Mouse (Mus musculus) forebrain, embryonic 13.5 days (tissue): ENCODE measurements at regions not wholly inside any gene's neighbourhood (a gene's known extent, or its start where the extent isn't known, plus 50 kb on each side); places are given as distances from the start of the nearest gene placed in this dataset.

ENCODE experiments used
- ATAC-seq: fragments of 200-750 bp; cut with Nextera tagmentation; 2 replicates; pipeline ENCODE4 v1.8.0; 2017
- H3K27ac ChIP-seq: fragments of 300-500 bp; sonication (generic); 2 replicates; pipeline ENCODE4 v1.5.1; 2015; ENCODE audit warnings: inconsistent platforms, mild to moderate bottlenecking, moderate library complexity
- H3K27me3 ChIP-seq: fragments of 300-500 bp; sonication (generic); 2 replicates; pipeline ENCODE4 v1.6.1; 2015; ENCODE audit warnings: mild to moderate bottlenecking, inconsistent platforms
- H3K36me3 ChIP-seq: fragments of 300-500 bp; sonication (generic); 2 replicates; pipeline ENCODE4 v1.6.1; 2015; ENCODE audit warnings: mild to moderate bottlenecking, inconsistent platforms; ENCODE audit not compliant: poor library complexity, severe bottlenecking
- H3K4me1 ChIP-seq: fragments of 300-500 bp; sonication (generic); 2 replicates; pipeline ENCODE4 v1.6.1; 2015; ENCODE audit warnings: inconsistent platforms
- H3K4me2 ChIP-seq: fragments of 300-500 bp; sonication (generic); 2 replicates; pipeline ENCODE4 v1.6.1; 2015; ENCODE audit warnings: inconsistent platforms, mild to moderate bottlenecking, moderate library complexity
- H3K4me3 ChIP-seq: fragments of 300-500 bp; sonication (generic); 2 replicates; pipeline ENCODE4 v1.5.1; 2015; ENCODE audit warnings: mild to moderate bottlenecking, inconsistent platforms
- H3K9ac ChIP-seq: fragments of 300-500 bp; sonication (generic); 2 replicates; pipeline ENCODE4 v1.6.1; 2015; ENCODE audit warnings: mild to moderate bottlenecking, inconsistent platforms
- H3K9me3 ChIP-seq: fragments of 300-500 bp; sonication (generic); replicated peaks from 2 replicates; pipeline ENCODE4 v1.6.1; 2016; ENCODE audit warnings: inconsistent platforms
- WGBS: fragments of 180-500 bp; shearing (Covaris S2); methylation state at CpG from one replicate; pipeline ENCODE4 v1.1.7; 2015; 5-methylcytosine and 5-hydroxymethylcytosine counted together

DNA sequence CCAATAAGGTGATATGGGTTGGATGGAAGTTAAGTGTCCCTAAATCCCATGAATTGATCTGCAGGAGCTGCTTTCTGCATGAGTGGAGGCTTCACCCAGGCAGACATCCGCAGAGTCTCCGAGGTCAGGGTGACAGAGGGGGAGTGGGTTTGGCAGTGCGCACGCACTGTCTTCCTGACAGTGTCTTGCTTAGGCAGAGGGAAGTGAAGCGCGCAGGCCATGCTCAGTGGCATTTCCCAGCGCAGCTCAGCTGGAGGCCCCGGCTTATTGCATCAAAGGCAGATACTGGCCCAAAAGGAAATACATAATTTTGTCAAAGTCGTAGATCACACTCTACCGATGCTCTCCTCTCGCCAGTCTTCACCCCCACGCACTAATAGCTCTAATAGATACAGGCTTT lies 252.7 kb upstream of the Dnajc24 start:
- Histone ChIP-seq H3K27ac (no peak overlapping the region; the same call in 1 of the 2 replicates), H3K9me3 (no peaks in the 10 kb centered on the region), H3K36me3 (no peaks in the 10 kb centered on the region), H3K27me3 (no peaks in the 10 kb centered on the region), H3K4me3 (no peak overlapping the region), H3K4me2 (no peak overlapping the region), H3K4me1 (no peaks in the 10 kb centered on the region; the same call in 1 of the 2 replicates), H3K9ac (no peak overlapping the region)
- 37% methylated on average over 12 of the region's 12 CpGs for WGBS
- peak; percentile 66 for ATAC-seq

GRCm38 (mm10) chr2:106234358-106234757 lies 231.0 kb upstream of the Dnajc24 start:
- ATAC-seq = no peak
- no peaks in the 10 kb centered on the region for H3K27me3 ChIP-seq

DNA sequence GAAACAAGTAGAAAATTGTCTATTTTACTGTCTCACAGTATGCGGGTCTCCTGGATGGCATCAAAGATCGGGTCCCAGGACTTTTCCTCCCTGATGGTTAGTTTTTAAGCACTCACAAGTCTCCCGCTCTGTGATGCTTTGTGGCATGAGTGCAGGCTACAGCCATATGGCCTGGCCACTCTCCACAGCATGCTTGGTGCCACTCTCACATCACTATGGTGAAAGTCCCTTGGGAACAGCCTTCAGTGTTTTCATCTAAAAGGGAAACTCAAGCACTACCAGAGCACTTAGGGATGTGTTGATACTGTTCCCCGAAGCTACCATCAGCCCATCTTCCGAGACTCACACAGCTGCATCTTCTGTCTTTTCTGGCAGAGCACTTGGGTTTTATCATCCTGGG lies 227.8 kb upstream of the Dnajc24 start:
- no peaks in the 10 kb centered on the region for H3K9me3 ChIP-seq
- no peak overlapping the region for H3K27ac ChIP-seq
- no peaks in the 10 kb centered on the region for H3K27me3 ChIP-seq
- ATAC-seq = no peak
- H3K4me2 ChIP-seq = no peak overlapping the region
- WGBS = 89% methylated on average over 5 of the region's 5 CpGs
- H3K4me3 ChIP-seq = no peak overlapping the region
- H3K36me3 ChIP-seq = no peaks in the 10 kb centered on the region
- H3K9ac ChIP-seq = no peak overlapping the region
- H3K4me1 ChIP-seq = no peaks in the 10 kb centered on the region

More at GRCm38 (mm10) chr2:106234358-106234757, 231.0 kb upstream of the Dnajc24 start:
- no peak overlapping the region for H3K4me2 ChIP-seq
- H3K4me1 ChIP-seq = no peaks in the 10 kb centered on the region
- 70% methylated on average over 4 of the region's 4 CpGs for WGBS
- H3K4me3 ChIP-seq = no peak overlapping the region
- no peaks in the 10 kb centered on the region for H3K9me3 ChIP-seq
- no peaks in the 10 kb centered on the region for H3K36me3 ChIP-seq
- H3K9ac ChIP-seq = no peak overlapping the region
- no peak overlapping the region for H3K27ac ChIP-seq

DNA sequence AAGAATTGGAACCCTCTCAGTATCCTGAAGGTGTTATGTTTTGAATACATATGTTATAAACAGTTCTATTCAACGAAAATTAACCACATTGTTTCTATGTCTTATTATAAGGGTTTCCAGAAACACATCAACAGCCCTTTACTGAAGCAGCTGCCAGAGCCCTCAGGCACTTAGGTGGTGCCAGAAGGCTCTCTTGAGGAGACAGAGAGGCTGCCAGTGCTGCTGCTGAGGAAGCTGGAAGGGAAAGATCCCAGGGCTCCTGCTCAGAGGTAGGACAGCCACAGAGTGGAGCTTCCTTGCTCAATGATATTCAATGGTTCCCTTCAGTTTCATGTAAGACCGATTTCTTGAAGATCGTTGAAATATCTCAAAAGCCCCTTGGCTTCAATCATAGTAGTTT lies 226.7 kb upstream of the Dnajc24 start:
- H3K9ac ChIP-seq = no peak overlapping the region
- no peak overlapping the region for H3K4me3 ChIP-seq
- no peak overlapping the region for H3K27ac ChIP-seq
- 84% methylated on average over 3 of the region's 3 CpGs for WGBS
- no peaks in the 10 kb centered on the region for H3K36me3 ChIP-seq
- H3K27me3 ChIP-seq = no peaks in the 10 kb centered on the region
- ATAC-seq = no peak
- no peaks in the 10 kb centered on the region for H3K4me1 ChIP-seq
- no peaks in the 10 kb centered on the region for H3K9me3 ChIP-seq
- no peak overlapping the region for H3K4me2 ChIP-seq

GRCm38 (mm10) chr2:106228249-106228648 lies 224.9 kb upstream of the Dnajc24 start:
- Histone ChIP-seq H3K4me2 (no peak overlapping the region), H3K4me1 (0 out of 2 replicates have a peak, but pooled peaks cover under 1% of the 10 kb centered on the region), H3K27me3 (no peaks in the 10 kb centered on the region), H3K27ac (no peak overlapping the region), H3K9ac (no peak overlapping the region), H3K36me3 (no peaks in the 10 kb centered on the region), H3K4me3 (no peak overlapping the region), H3K9me3 (no peaks in the 10 kb centered on the region)
- WGBS = 67% methylated on average over 1 of the region's 1 CpGs
- ATAC-seq = no peak

DNA sequence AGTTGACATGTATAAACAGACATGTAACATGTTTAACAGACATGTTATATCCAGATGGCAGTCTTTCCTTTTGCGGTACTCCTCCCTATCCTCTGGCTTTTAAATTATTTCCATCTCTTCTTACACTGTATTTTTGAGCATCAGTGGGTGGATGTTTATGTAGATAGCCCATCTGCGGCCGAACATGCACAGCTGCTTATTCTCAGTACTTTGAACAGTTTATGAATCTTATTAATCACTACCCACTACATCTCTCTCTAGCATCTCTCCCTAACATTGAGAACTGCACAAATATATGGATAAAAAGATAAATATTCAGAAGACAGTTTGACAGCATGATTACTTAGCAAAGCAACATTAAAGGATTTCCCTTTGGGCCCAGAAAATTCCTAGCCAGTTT lies 212.8 kb upstream of the Dnajc24 start:
- no peak for ATAC-seq
- Histone ChIP-seq H3K4me1 (no peaks in the 10 kb centered on the region), H3K36me3 (no peaks in the 10 kb centered on the region), H3K4me3 (no peak overlapping the region), H3K27ac (no peak overlapping the region), H3K9me3 (no peaks in the 10 kb centered on the region), H3K4me2 (no peak overlapping the region), H3K27me3 (no peaks in the 10 kb centered on the region), H3K9ac (no peak overlapping the region)
- 95% methylated on average over 3 of the region's 3 CpGs for WGBS

- no peak for ATAC-seq
- Histone ChIP-seq H3K27ac (no peak overlapping the region), H3K27me3 (no peaks in the 10 kb centered on the region), H3K4me2 (no peak overlapping the region), H3K9me3 (no peaks in the 10 kb centered on the region), H3K4me1 (no peaks in the 10 kb centered on the region), H3K4me3 (no peak overlapping the region), H3K9ac (no peak overlapping the region), H3K36me3 (no peaks in the 10 kb centered on the region)
- 52% methylated on average over 4 of the region's 4 CpGs for WGBS
These were observed 210.4 kb upstream of the Dnajc24 start for GRCm38 (mm10) chr2:106213740-106214139.

- no peaks in the 10 kb centered on the region for H3K36me3 ChIP-seq
- 86% methylated on average over 1 of the region's 1 CpGs for WGBS
- H3K9me3 ChIP-seq = no peaks in the 10 kb centered on the region
- no peak for ATAC-seq
- H3K9ac ChIP-seq = no peak overlapping the region
- no peak overlapping the region for H3K4me3 ChIP-seq
- no peak overlapping the region for H3K27ac ChIP-seq
- H3K4me2 ChIP-seq = no peak overlapping the region
- no peaks in the 10 kb centered on the region for H3K4me1 ChIP-seq
- H3K27me3 ChIP-seq = no peaks in the 10 kb centered on the region
These were observed 207.4 kb upstream of the Dnajc24 start for GRCm38 (mm10) chr2:106210773-106211172.

GRCm38 (mm10) chr2:106208767-106209250 lies 205.5 kb upstream of the Dnajc24 start:
- ATAC-seq = peak; percentile 10; the same call in 1 of the 2 replicates
- Histone ChIP-seq H3K27me3 (no peaks in the 10 kb centered on the region), H3K4me1 (no peaks in the 10 kb centered on the region), H3K4me3 (no peak overlapping the region), H3K9ac (no peak overlapping the region), H3K4me2 (no peak overlapping the region), H3K36me3 (no peaks in the 10 kb centered on the region), H3K27ac (no peak overlapping the region), H3K9me3 (no peaks in the 10 kb centered on the region)
- WGBS = 75% methylated on average over 4 of the region's 4 CpGs

DNA sequence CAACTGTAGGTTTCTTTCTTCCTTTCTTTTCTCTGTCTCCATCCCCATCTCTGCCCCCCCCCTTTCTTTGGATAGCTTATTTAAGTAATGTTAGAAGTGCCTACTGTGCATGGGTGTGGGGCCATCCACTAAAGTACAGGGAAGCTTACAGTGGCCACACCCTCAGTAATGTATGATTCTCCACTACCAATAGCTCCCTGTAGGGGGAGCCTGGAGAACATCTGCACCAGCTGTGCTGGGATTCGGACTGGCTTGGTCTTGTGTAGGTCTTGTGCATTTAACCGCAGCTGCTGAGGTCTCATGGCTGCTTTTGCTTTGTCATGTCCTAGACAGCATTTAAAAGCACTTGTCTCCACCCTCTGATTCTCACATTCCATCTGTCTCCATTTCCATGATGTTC lies 196.8 kb upstream of the Dnajc24 start:
- no peaks in the 10 kb centered on the region for H3K9me3 ChIP-seq
- H3K4me1 ChIP-seq = peaks cover 12% of the 10 kb centered on the region
- no peak overlapping the region for H3K4me3 ChIP-seq
- no peak overlapping the region for H3K27ac ChIP-seq
- 0 out of 2 replicates have a peak, but pooled peaks cover 3% of the 10 kb centered on the region for H3K27me3 ChIP-seq
- no peak overlapping the region for H3K4me2 ChIP-seq
- 98% methylated on average over 2 of the region's 2 CpGs for WGBS
- no peaks in the 10 kb centered on the region for H3K36me3 ChIP-seq
- no peak for ATAC-seq
- H3K9ac ChIP-seq = no peak overlapping the region

GRCm38 (mm10) chr2:106195170-106195569 lies 191.8 kb upstream of the Dnajc24 start:
- Histone ChIP-seq H3K4me3 (0 out of 2 replicates have a peak overlapping the region, but pooled peaks have one; percentile 31), H3K27me3 (0 out of 2 replicates have a peak, but pooled peaks cover 3% of the 10 kb centered on the region), H3K4me1 (peaks cover 36% of the 10 kb centered on the region), H3K36me3 (no peaks in the 10 kb centered on the region), H3K27ac (no peak overlapping the region), H3K9ac (no peak overlapping the region), H3K4me2 (peak overlapping the region; percentile 58), H3K9me3 (no peaks in the 10 kb centered on the region)
- 0% methylated on average over 7 of the region's 7 CpGs for WGBS
- peak; percentile 37; the same call in 1 of the 2 replicates for ATAC-seq

GRCm38 (mm10) chr2:106194369-106195023 lies 191.1 kb upstream of the Dnajc24 start:
- WGBS = 6% methylated on average over 14 of the region's 14 CpGs
- peak overlapping the region; percentile 70 for H3K27ac ChIP-seq
- H3K9me3 ChIP-seq = no peaks in the 10 kb centered on the region
- H3K4me1 ChIP-seq = peaks cover 41% of the 10 kb centered on the region
- H3K27me3 ChIP-seq = 0 out of 2 replicates have a peak, but pooled peaks cover 3% of the 10 kb centered on the region
- peak overlapping the region; percentile 31 for H3K4me3 ChIP-seq
- H3K4me2 ChIP-seq = peak overlapping the region; percentile 58
- H3K36me3 ChIP-seq = no peaks in the 10 kb centered on the region
- peak overlapping the region; percentile 51 for H3K9ac ChIP-seq
- peak; percentile 88 for ATAC-seq
